Mouse (Mus musculus): ENCODE measurements around the gene Apba2. TPM values are rescaled to one million over a fixed set of nuclear protein-coding genes. Genes with fewer than 3 reads are reported as not detected.

The Apba2 gene
- total RNA-seq, 4 experiments from 2014 or later = 1.1 to 1.9 (median 1.4) TPM

DNA sequence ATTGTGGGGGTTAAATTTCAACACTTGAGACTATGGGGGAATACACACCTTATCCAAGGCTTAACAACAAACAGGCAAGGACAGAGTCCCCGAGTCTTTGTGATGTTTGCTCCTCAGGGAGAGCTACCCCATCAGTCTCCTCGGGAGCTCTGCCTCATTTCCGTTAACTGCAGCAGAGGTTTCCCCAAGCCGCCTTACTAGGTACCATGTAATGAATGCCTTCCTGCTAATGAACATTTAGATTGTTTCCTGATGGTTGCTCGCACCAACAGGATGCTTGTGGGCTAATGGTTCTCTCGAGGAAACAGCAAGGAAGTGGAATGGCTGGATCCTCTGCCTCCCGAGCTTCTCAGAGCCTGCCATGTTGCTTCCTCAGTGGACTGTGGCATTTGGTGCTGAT lies 155.3 kb downstream of the Apba2 start:
- no peak for DNase-seq (ENCODE audit: low spot score)

DNA sequence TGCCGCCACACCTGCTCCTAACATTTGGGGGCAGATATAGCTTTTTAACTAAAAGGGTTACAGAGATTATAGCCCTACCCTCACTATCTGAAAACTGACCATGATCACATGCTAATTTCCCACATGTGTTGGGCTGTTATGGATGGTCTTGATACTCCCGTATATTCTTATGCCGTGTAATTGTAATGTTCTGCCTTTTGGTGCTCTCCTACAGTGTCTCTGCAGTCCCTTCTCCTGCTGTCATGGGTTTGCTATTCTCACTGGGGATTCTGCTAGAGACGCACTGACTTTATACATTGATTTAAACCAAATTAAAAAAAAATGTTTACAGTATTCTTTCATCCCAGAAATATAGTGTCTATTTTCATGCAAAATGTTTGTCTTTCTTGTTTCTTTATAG lies 157.4 kb downstream of the Apba2 start:
- no peak for DNase-seq (ENCODE audit: low spot score)

DNA sequence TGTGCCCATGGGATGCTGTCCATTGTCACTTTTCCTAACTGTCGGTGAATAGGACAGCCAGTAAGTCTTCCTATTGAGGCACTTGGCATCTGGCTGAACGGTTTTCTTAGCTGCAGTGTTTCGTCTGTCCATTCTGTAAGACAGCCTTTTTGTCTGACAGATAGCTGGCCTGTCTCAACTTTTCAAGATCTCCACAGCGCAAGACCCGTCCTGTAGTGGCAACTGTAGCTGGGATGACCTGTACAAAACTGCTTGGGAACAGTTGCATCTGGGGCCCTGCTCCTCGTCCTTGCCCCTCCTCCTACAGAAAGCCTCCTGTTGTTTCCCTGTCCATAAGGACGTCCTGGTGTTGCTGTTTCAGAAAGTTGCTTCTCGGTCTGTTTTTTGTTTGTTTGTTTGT lies 157.8 kb downstream of the Apba2 start:
- no peak for DNase-seq (ENCODE audit: low spot score)

DNA sequence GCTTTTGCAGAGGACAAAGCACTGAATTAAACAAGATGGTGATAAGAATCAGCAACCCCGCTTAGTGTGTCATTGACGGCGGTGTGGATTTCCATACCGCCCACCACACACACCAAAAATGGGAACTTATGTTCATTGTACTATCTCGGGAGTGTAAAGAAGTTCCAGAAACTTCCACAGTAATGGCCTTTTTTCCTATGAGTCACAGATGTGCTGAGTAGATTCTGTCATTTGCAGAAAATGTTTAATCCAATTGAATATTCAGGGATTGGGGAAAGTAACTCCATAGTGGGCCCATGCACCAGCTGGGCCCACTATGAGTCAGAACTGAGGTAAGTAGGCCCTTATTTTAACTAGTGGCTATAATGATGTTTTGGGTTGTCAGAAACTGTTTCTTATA lies 161.0 kb downstream of the Apba2 start:
- DNase-seq (ENCODE audit: low spot score) = no peak

DNA sequence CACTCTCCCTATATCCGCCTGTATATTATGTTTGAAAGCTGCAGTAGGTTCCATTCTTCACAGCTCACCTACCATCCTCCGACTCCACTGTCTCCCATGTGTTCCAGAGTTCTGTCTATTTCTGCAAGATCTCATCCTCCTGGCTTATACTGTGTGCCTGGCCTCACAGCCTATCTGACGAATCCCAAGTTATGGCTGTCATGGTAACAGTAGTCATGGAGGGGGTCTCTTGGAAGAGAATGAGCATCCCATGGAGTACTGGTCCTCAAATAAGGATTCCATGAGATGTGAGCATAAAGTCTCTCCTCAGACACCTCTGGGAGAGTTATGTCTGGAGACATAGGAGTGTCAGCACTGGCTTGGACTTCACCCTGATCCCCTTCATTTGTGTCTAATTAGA lies 162.1 kb downstream of the Apba2 start:
- no peak for DNase-seq (ENCODE audit: low spot score)

DNA sequence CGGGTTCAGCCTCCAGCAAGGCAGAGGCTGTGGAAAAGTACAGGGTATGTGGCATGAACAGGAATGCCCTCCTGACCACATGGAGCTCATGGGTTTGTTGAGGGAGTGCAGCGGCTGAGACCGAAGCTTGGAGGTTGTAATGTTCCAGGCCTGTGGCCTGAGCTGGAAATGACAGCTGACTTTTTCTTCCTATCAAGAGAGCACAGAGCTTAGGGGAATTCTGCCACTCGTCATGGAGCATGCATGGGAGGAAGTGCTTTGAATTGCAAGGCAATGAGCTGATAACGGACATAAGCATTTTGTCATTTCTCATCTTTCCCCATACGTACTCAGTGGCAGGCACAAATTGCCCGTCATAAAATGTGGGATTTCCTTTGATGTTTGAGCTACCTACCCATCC lies 163.6 kb downstream of the Apba2 start:
- no peak for DNase-seq (ENCODE audit: low spot score)

DNA sequence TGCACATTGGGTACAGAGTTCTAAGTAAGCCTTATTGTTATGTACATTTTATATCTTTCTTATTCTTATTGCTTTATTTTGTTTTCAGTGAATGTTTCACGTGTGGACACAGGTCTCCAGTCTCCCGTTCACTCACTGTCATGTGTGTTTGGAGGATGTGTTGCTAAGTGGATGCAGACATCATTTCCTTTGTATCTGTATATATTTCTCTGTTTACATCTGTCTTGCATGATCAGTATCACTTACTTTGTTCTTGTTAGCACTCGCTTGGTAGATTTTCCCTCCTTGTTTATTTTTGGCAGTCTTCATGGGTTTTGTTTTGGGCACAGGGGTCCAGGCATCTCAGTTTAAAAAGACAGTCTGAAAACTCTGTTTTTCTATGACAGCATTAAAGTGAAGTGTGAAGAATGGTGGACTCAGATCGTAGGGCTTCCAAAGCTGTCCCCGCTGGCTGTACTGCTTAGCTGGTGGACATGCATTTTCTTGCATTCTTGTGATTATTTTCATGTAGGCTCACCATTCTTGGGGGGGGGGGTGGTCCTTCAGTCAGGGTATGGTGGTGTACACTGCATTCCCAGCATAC lies 164.3 kb downstream of the Apba2 start:
- no peak for DNase-seq (ENCODE audit: low spot score)

DNA sequence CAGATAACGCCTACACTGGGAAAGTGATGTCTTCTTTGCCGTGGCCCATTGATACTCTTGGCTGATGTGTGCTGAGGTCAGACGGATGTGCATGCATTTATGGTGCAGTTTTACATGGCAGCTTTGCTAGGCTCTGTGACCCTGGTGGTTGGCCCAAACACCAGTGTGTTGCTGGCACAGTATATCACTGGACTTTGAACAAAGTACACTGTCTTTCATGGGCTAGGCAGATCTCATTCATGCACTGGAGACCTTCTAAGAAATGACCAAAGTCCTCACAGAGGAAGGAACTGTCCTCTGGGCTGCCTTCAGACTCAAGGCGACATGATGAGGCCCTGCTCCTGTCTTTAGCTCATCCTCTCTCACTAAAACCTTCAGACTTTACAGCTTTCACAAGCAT lies 166.5 kb downstream of the Apba2 start:
- no peak for DNase-seq (ENCODE audit: low spot score)

DNA sequence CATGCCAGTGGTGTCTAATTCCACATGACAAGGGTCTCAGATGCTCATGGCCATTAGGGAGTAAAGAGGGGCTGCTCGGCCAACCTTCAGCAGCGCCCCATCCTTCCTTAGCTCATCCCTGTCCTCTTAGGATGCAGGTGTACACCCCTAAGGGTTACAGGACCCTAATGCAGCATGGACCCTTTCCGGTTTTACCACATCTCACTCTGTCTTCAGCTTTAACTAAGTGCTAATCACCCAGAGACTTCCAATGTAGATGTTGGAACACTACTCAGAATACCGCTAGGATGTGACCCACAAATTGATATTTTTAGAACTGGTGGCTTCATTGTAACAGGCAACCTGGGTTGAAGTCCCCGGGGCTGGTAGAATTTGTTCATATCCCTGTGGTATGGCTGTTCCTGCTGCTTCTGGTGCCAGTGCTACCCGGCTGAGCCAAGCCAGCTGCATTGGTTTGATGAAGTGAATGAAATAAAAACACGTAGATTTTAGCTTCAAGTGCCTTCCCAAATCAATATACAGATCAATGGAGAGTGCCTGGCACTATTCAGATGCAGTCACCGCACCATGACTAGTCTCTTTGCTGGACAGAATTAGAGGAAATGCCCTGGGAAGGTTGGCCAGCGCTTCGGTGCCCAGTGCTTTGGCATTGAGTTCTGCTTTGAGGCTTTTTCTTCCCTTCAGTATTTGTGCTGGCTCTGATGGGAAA lies 178.4 kb downstream of the Apba2 start:
- DNase-seq (ENCODE audit: low spot score) = no peak

DNA sequence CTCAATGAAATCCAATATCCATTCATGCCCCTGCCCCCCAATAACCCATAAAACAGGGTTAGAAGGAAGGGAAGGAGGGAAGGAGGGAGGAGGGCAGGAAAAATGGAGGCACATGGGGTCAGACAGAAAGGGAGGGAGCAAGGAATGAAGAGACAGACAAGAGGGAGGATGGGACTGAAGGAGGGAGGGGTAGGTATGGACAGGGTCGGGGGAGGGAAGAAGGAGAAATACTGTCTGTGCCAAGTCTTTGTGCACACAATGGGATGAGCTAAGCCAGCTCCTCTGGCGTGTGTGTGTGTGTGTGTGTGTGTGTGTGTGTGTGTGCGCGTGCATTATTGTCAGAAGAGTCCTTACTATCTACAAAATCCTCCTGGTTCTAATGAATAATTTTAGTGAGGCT lies 183.4 kb downstream of the Apba2 start:
- DNase-seq (ENCODE audit: low spot score) = no peak

DNA sequence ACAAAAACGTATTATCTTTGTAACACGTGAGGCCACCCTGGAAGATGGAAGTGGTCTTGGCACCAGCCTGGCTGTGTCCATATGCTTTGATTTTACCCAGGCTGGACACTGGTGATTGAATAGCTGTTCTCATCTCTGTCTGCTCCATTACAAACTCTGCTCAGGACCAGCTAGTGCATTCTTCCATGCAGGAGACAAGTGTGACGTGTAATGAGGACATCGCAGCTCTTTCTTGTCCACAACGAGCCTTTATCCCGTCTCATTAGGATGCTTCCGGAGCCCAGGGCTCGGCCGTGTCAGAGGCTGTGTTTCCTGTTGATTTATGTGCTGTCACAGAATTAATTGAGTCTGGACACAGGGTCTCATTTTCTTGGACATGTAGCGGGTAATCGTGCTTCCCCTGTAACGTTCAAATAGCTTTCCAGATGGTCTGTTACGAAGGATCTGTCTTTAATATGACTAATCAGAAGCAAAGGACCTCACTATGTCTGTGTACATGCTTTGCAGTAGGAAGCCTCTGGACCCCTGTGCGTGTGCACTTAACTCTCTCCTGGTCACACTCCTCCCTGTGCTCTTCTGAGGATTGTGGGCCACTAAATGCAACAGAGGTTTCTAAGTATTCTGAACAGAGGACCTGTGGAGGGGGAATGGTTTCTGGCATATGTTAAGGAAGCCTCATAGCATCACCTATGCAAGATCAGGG lies 186.8 kb downstream of the Apba2 start:
- DNase-seq (ENCODE audit: low spot score) = no peak

DNA sequence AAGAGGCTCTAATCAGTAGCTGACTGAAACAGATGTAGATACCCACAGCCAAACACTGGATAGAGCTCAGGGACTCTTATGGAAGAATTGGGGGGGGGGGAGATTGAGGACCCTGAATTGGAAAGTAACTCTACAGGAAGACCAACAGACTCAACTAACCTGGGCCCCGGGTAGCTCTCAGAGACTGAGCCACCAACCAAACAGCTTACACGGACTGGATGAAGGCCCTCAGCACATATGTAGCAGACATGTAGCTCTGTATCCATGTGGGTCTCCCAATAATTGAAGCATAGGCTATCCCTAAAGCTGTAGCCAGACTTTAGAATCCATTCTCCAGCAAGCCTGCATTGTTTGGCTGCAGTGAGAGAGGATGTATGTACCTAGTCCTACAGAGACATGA lies 190.3 kb downstream of the Apba2 start:
- no peak for DNase-seq (ENCODE audit: low spot score)

DNA sequence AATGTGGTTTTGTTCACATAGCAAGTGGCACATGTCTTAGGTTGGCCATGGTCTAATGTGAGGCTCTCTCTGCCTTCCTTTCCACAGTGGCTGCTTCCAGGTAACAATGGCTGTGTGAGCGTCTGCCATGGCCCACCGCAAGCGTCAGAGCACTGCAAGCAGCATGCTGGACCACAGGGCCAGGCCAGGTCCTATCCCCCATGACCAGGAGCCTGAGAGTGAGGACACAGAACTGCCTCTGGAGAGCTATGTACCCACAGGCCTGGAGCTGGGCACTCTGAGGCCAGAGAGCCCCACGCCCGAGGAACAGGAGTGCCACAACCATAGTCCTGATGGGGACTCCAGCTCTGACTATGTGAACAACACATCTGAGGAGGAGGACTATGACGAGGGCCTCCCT lies 193.4 kb downstream of the Apba2 start:
- no peak for DNase-seq (ENCODE audit: low spot score)

DNA sequence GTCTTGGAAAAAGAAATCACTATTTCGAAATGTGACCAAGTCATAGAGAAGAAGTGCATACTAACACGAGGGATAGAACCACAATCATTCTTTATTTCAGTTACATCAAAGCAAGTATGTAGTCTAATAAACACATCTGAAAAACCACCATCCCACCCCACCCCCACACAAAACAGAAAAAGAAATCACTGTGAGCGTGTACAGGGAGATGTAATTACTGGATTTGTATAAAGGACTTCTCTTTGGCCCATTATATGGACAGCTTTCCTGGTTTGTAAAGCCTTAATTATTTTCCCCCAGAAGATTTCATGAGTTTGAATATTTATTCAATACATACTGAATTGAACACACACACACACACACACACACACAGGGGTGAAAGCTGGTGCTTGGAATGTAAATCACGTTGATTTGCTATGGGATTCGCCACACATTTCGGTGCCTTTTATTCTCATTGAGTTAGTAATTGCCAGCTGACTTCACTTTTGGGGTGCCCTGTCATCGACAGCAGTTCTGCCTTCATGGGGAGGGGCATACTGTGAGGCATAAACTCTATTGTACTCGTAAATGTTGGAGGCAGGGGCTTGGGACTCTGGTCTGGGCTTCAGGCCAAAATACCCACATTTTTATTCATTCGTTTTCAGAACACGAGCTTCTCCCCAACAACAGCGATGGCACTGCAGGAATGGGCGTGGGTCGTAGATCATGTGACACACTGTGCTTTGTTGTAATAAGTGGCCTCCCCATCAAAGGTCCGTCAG lies 195.2 kb downstream of the Apba2 start:
- DNase-seq (ENCODE audit: low spot score) = no peak

DNA sequence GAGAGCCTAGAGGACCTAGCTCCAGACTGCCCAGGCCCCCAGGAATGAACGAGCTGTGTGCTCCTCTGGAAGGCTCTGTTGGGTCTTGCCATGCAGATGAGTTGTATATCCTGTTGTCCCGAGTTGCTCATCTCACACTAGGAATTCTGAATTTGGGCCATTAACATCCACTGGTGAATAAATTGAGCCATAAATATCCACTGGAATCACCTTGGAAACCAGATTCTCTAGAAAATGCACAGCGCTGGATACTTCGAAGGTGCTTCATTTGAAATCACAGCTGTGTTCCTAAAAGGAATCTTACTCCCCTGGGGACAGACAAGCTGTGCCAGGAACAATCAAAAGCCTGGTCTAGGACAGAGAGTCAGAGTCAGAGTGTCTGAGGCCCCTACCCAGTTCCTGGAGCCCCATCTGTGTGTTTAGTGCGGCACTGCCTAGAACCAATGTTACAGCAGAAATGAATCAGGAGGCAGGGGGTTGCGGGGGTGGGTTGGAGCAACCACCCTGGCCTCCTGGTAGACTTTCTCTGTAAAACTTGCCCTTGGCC lies 196.4 kb downstream of the Apba2 start:
- DNase-seq (ENCODE audit: low spot score) = no peak

DNA sequence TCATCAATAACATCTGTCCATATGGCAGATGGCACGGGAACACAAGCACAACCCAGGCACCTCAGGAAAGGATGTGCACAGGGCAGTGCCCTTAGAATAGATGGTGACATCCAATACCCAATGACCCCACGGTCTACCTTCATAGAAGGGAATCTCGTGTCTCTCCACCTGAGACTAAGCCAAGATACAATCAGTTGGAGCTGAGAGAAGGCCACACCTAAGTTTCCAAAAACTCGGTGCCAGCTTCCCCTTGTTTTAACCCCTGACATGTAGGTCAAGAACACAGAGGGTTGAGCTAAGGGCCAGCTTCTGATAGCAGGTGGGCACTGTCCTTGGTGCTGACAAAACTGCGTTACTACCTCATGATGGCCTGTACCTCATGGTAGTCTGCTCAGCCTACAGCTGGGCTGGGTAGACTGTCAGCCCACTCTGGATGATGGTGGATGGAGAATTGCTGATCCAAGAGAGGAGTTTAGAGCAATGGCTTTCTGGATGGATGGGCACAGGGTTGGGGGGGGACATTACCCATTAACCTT lies 202.6 kb downstream of the Apba2 start:
- DNase-seq (ENCODE audit: low spot score) = no peak

DNA sequence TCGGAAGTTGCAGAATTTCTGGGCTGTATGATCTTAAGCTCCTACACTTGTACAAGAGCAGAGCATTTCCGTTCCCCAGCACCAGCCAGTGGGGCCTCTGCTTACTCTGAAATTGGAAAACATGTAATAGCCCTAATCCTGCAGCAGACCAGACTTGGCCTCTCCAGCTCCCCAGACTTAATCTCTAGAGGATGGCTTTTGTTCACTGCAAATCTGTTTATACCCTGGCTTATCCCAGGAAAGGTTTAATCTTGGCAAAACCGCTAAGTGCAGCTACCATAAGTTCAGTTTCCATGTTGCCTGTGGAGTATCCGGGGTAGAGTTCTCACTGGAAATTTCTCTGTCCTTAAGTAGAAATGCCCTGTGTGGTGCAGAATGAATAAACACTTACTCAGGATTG lies 206.7 kb downstream of the Apba2 start:
- no peak for DNase-seq (ENCODE audit: low spot score)

DNA sequence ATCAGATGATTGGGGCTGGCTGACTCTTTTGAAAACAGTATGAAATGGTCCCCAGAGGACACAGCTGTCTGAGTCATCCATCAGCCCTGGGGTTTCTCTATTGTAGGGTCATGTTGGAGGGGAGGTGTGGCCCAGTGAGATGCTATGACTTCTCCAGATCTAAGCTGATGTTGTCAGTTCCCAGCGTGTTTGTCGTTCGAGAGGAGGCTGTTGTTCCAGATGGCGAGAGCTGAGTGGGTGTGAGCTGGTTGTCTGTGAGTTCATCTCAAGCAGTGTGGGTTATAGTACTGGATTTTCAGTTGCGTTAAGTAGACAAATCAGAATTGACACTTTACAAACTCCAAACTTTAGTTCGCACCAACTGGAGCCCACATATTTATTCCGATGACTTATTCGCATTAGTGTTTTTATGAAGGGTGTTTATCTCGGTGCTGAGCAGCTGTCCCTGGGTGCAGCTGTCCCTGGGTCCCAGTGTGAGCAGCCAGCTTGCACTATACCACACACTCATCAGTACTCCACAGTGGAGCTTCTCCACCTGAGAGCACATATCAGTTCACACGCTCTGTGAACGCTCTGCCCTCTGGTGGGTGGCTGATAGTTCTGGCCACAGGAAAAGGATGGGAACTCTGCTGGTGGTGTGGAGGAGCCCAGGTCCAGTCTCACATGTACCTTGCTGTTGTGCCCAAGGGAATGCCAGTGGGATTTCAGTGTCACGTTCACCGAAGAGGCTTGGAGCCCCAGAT lies 208.2 kb downstream of the Apba2 start:
- DNase-seq (ENCODE audit: low spot score) = no peak

DNA sequence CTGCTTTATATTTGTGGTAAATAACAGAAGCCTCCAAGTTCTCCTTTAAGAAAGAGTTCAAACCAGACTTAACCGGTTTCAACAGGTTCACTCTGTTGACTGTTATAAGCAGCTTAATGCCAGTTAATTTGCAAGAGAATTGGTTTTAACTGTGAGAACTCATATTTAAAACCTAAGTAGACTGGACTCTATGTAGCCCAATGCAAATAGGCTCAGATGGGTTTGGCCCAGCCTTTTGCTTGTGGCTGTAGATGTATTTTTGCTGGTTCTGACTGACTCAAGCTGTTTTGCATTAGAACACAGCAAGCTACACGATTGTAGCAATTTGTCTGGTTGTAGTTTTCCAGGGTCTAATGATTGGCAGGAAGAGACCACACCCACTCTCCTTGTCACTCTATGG lies 214.8 kb downstream of the Apba2 start:
- no peak for DNase-seq (ENCODE audit: low spot score)

DNA sequence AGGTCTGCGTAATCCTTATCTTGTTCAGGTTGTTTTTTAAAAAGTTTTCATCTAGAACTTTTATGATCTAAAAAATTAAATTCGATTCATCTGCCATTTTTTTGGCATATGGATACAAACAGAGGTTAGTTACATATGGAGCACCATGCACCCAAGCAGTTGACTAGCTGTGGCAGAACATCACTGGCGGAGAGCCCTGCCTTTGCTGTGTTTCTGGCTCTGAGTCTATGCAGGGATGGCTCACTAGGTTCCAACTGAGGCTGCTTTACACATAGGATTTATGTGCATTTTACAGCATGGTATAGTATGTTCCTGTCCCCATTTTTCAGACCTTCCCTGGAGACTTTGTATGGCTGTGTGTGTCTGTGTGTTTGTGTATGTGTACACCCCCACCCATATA lies 221.8 kb downstream of the Apba2 start:
- no peak for DNase-seq (ENCODE audit: low spot score)

DNA sequence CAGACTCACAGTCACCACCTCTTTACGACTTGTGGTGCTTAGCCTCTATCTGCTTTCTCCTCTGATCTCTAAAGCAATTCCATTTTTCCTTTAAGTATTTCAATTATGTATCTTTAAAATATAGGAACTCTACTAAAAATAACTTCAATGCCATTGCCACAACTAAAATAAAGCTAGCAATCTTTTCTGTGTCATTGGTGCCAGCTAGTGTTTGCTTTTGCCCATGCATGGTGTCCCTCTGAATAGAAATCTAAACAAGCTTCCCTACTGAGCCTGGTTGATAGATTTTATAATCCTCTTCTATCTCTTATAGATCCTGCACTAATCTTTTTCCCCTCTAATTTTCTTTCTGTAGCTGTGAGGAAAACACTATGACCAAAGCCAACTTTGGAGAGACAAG lies 222.9 kb downstream of the Apba2 start:
- DNase-seq (ENCODE audit: low spot score) = no peak
